ENCODE assay signal across 7 mouse cellular contexts in genomic region chr6:83439781-83440180, GRCm38 (mm10). TPM values are rescaled to one million over a fixed set of nuclear protein-coding genes. Genes with fewer than 3 reads are reported as not detected.
DNase-seq lines count a peak whose midpoint lies in the region; ATAC-seq and TF ChIP-seq lines count a peak whose summit lies in the region.

No protein-coding gene starts in this region.

- H3K9ac ChIP-seq in neural tube, embryonic 11.5 days (ENCODE audit: low read length) = peak overlapping the region; percentile 91
- peak overlapping the region; percentile 13; the same call in 1 of the 2 replicates for H3K9ac ChIP-seq in embryonic facial prominence, embryonic 15.5 days
- H3K9ac ChIP-seq in intestine, embryonic 15.5 days = 0 out of 2 replicates have a peak overlapping the region, but pooled peaks have one; percentile 5
- H3K9ac ChIP-seq in liver, postnatal 0 days (replicated peaks) = no peak overlapping the region

- H3K4me3 ChIP-seq in neural tube, embryonic 11.5 days (ENCODE audit: low read depth, low read length) = peak overlapping the region; percentile 79
- H3K4me3 ChIP-seq in embryonic facial prominence, embryonic 15.5 days (replicated peaks) = peak overlapping the region; percentile 79
- peak overlapping the region; percentile 79 for H3K4me3 ChIP-seq in intestine, embryonic 15.5 days (replicated peaks)
- 0 out of 2 replicates have a peak overlapping the region, but pooled peaks have one; percentile 70 for H3K4me3 ChIP-seq in liver, postnatal 0 days (ENCODE audit: low read depth, low read length)

- WGBS in neural tube, embryonic 11.5 days = 79% methylated on average over 5 of the region's 5 CpGs
- 45% methylated on average over 5 of the region's 5 CpGs for WGBS in embryonic facial prominence, embryonic 15.5 days
- WGBS in intestine, embryonic 15.5 days = 65% methylated on average over 5 of the region's 5 CpGs
- 72% methylated on average over 5 of the region's 5 CpGs for WGBS in liver, postnatal 0 days (ENCODE audit: insufficient replicate concordance)

- peak overlapping the region; percentile 96; the same call in 1 of the 2 replicates for H3K27ac ChIP-seq in neural tube, embryonic 11.5 days (ENCODE audit: low read depth, low read length)
- peak overlapping the region; percentile 95; the same call in 1 of the 2 replicates for H3K27ac ChIP-seq in embryonic facial prominence, embryonic 15.5 days (replicated peaks)
- H3K27ac ChIP-seq in intestine, embryonic 15.5 days = no peak overlapping the region
- H3K27ac ChIP-seq in liver, postnatal 0 days (ENCODE audit: low read depth) = no peak overlapping the region

- peaks cover 61% of the 10 kb centered on the region for H3K4me1 ChIP-seq in neural tube, embryonic 11.5 days (ENCODE audit: control insufficient read depth, insufficient read depth, low read length)
- H3K4me1 ChIP-seq in embryonic facial prominence, embryonic 15.5 days = peaks cover 80% of the 10 kb centered on the region
- H3K4me1 ChIP-seq in intestine, embryonic 15.5 days (replicated peaks) = peaks cover 70% of the 10 kb centered on the region
- H3K4me1 ChIP-seq in liver, postnatal 0 days (ENCODE audit: insufficient read depth) = peaks cover 51% of the 10 kb centered on the region

- H3K27me3 ChIP-seq in neural tube, embryonic 11.5 days (ENCODE audit: control insufficient read depth, insufficient read depth, low read length) = no peaks in the 10 kb centered on the region
- no peaks in the 10 kb centered on the region for H3K27me3 ChIP-seq in embryonic facial prominence, embryonic 15.5 days
- no peaks in the 10 kb centered on the region for H3K27me3 ChIP-seq in intestine, embryonic 15.5 days (replicated peaks)
- no peaks in the 10 kb centered on the region for H3K27me3 ChIP-seq in liver, postnatal 0 days (ENCODE audit: insufficient read depth, low read length)

- TF ChIP-seq CTCF in liver, postnatal 0 days (IDR thresholded peaks at IDR 0.05; ENCODE audit: low read depth) = no peak

- TF ChIP-seq EP300 in liver, postnatal 0 days (IDR thresholded peaks at IDR 0.05; ENCODE audit: low read depth) = no peak

- no peak for ATAC-seq in neural tube, embryonic 11.5 days (ENCODE audit: insufficient read depth, low FRiP score, low TSS enrichment)
- no peak for ATAC-seq in embryonic facial prominence, embryonic 15.5 days (ENCODE audit: insufficient number of reproducible peaks, low FRiP score, low TSS enrichment, low read depth)
- no peak for ATAC-seq in intestine, embryonic 15.5 days
- no peak for ATAC-seq in liver, postnatal 0 days
- ATAC-seq in activated CD4-positive, CD25-positive, alpha-beta regulatory T cell, adult 4 months = no peak

- peak overlapping the region; percentile 88 for H3K4me2 ChIP-seq in neural tube, embryonic 11.5 days (ENCODE audit: low read depth)
- H3K4me2 ChIP-seq in embryonic facial prominence, embryonic 15.5 days (replicated peaks) = peak overlapping the region; percentile 77
- H3K4me2 ChIP-seq in intestine, embryonic 15.5 days (replicated peaks) = peak overlapping the region; percentile 88
- peak overlapping the region; percentile 77; the same call in 1 of the 2 replicates for H3K4me2 ChIP-seq in liver, postnatal 0 days (ENCODE audit: low read depth, low read length)

- H3K36me3 ChIP-seq in neural tube, embryonic 11.5 days (ENCODE audit: control insufficient read depth, insufficient read depth, low read length) = peaks cover 2% of the 10 kb centered on the region; the same call in 1 of the 2 replicates
- H3K36me3 ChIP-seq in embryonic facial prominence, embryonic 15.5 days = 0 out of 2 replicates have a peak, but pooled peaks cover 8% of the 10 kb centered on the region
- peaks cover 8% of the 10 kb centered on the region; the same call in 1 of the 2 replicates for H3K36me3 ChIP-seq in intestine, embryonic 15.5 days
- peaks cover 14% of the 10 kb centered on the region; the same call in 1 of the 2 replicates for H3K36me3 ChIP-seq in liver, postnatal 0 days (replicated peaks; ENCODE audit: insufficient read depth, low read length)

- no peaks in the 10 kb centered on the region for H3K9me3 ChIP-seq in neural tube, embryonic 11.5 days (ENCODE audit: control insufficient read depth, low read length)
- H3K9me3 ChIP-seq in embryonic facial prominence, embryonic 15.5 days (replicated peaks) = no peaks in the 10 kb centered on the region
- no peaks in the 10 kb centered on the region for H3K9me3 ChIP-seq in intestine, embryonic 15.5 days
- H3K9me3 ChIP-seq in liver, postnatal 0 days (ENCODE audit: low read length) = no peaks in the 10 kb centered on the region

- no peak for DNase-seq in neural tube, embryonic 11.5 days (ENCODE audit: low spot score)
- no peak for DNase-seq in neural tube, embryonic 10.5 days (ENCODE audit: extremely low spot score, low spot score)
- no peak for DNase-seq in liver, postnatal 0 days
- DNase-seq in adrenal gland, postnatal 4 days (ENCODE audit: low spot score in 2 of 2) = no peak

RNA-seq across cellular contexts. Expression of gene Tet3, which starts 19.1 kb away (rescaled TPM):
- 47.3 and 48.8 TPM in 2 replicates for polyA plus RNA-seq in neural tube, embryonic 11.5 days (2014; fragmentation: Nextera tagmentation; extraction: Ambion mirVana)
- 63.1 and 66.1 TPM in 2 replicates for polyA plus RNA-seq in embryonic facial prominence, embryonic 15.5 days (2015; fragmentation: Nextera tagmentation; extraction: Ambion mirVana)
- polyA plus RNA-seq in intestine, embryonic 15.5 days (2015; fragmentation: Nextera tagmentation; extraction: Ambion mirVana) = 41.8 and 42.8 TPM in 2 replicates
- polyA plus RNA-seq in liver, postnatal 0 days (2015; fragmentation: Nextera tagmentation; extraction: Ambion mirVana) = 7.9 and 8.5 TPM in 2 replicates
- 10 to 100 TPM; 17.2 to 23.9 TPM for polyA plus RNA-seq in activated CD4-positive, CD25-positive, alpha-beta regulatory T cell, adult 4 months (2017; shearing (Covaris generic))
- total RNA-seq in adrenal gland, postnatal 4 days (2021) = 10 to 100 TPM; 79.0 to 79.5 TPM

Comparison
In these comparisons a context has a peak if more than half of its experiments do, and no peak if none do; other contexts are left out.
1. H3K27ac ChIP-seq: peak in neural tube, embryonic 11.5 days (single experiment) and embryonic facial prominence, embryonic 15.5 days (single experiment); none in intestine, embryonic 15.5 days (single experiment) and liver, postnatal 0 days (single experiment).
2. Peak in every context shown above with its lines, with median percentiles within 50 percentile points of each other: H3K4me2 ChIP-seq and H3K4me3 ChIP-seq.